Mouse (Mus musculus) megakaryocyte, embryonic 14.5 days (primary cell): ENCODE measurements around the gene Atp6v0d1. TPM values are rescaled to one million over a fixed set of nuclear protein-coding genes. Genes with fewer than 3 reads are reported as not detected.

Experiments used
- H3K27me3 ChIP-seq: replicated peaks from 2 replicates; pipeline ENCODE3; 2012; ENCODE audit warnings: inconsistent platforms
- H3K36me3 ChIP-seq: replicated peaks from 2 replicates; pipeline ENCODE3; 2012; ENCODE audit warnings: low read length, inconsistent platforms, mixed read lengths
- H3K4me1 ChIP-seq: 2 replicates; pipeline ENCODE4 v1.6.1; 2012; ENCODE audit warnings: inconsistent platforms
- H3K4me3 ChIP-seq: replicated peaks from 2 replicates; pipeline ENCODE3; 2012; ENCODE audit warnings: moderate library complexity, mild to moderate bottlenecking, inconsistent platforms
- H3K9me3 ChIP-seq: 2 replicates; pipeline ENCODE4 v1.6.1; 2012; ENCODE audit warnings: inconsistent platforms
- FLI1 ChIP-seq: IDR thresholded peaks from 2 replicates; pipeline ENCODE4 v1.6.1; 2012; ENCODE audit warnings: low read length, inconsistent platforms, mixed read lengths
- GATA1 ChIP-seq: IDR thresholded peaks from 3 replicates; pipeline ENCODE4 v1.6.1; 2012; ENCODE audit warnings: mixed read lengths, low read length, inconsistent platforms, borderline replicate concordance
- polyA plus RNA-seq: library from polyadenylated mRNA; stranded (reverse); fragments of >175 nt; gene quantifications from 2 replicates; pipeline ENCODE4 v1.2.3, GENCODE M21; 2012; ENCODE audit warnings: low replicate concordance; ENCODE audit not compliant: insufficient read depth

Atp6v0d1 gene
- polyA plus RNA-seq, 1 experiment, result 57.3 TPM

DNA sequence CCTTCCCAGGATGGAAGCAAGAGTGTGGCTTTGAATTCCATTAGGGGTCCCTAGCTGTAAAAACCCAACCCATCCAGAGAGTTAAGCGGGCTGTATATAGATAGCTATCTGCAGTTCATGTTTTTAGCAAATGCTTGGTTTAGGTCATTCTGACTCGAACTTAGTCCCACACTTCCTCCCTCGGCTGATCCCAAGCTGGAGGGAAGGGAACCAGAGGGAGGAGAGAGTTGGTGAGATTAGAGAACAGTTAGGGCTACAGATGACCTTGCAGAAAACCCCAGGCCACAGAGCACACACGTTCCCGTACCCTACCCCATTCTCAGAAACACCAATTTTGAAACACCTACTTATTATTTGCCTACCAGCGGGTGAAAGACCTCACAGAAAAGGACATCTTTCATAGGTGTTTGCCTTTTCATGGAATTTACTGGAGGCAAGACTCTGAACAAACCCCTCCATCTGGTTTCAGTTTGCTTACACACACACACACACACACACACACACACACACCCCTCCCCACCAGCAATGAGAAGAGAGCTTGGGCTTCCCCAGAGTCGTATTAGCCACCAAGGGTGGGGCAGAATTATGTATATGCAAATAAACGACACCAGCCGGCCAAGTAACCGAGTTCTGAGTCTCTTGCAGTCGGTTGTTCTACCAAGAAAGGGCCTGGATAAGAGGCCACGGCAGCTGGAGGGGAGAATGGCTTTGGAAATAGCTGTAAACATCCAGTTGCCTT, 55.7 kb downstream of the Atp6v0d1 start:
- peaks cover 38% of the 10 kb centered on the region for H3K4me1 ChIP-seq
- H3K9me3 ChIP-seq, result no peaks in the 10 kb centered on the region
- peak overlapping the region; percentile 19 for H3K4me3 ChIP-seq
- H3K27me3 ChIP-seq, result peaks cover 23% of the 10 kb centered on the region
- no peaks in the 10 kb centered on the region for H3K36me3 ChIP-seq
- TF ChIP-seq GATA1, result no peak
- no peak for TF ChIP-seq FLI1

- no peaks in the 10 kb centered on the region for H3K9me3 ChIP-seq
- H3K4me1 ChIP-seq, result peaks cover 50% of the 10 kb centered on the region
- no peaks in the 10 kb centered on the region for H3K36me3 ChIP-seq
- peaks cover 11% of the 10 kb centered on the region for H3K27me3 ChIP-seq
- TF ChIP-seq FLI1 (no peak), GATA1 (no peak)
- no peak overlapping the region for H3K4me3 ChIP-seq
Measured at GRCm38 (mm10) chr8:105508758-105509157, 57.1 kb downstream of the Atp6v0d1 start.

GRCm38 (mm10) chr8:105506977-105507376, 58.9 kb downstream of the Atp6v0d1 start:
- Histone ChIP-seq H3K9me3 (no peaks in the 10 kb centered on the region), H3K4me3 (no peak overlapping the region), H3K36me3 (no peaks in the 10 kb centered on the region), H3K4me1 (peaks cover 52% of the 10 kb centered on the region), H3K27me3 (peaks cover 9% of the 10 kb centered on the region)
- TF ChIP-seq FLI1 (no peak), GATA1 (no peak)

- Histone ChIP-seq H3K36me3 (no peaks in the 10 kb centered on the region), H3K9me3 (no peaks in the 10 kb centered on the region), H3K4me1 (peaks cover 44% of the 10 kb centered on the region), H3K27me3 (peaks cover 12% of the 10 kb centered on the region), H3K4me3 (no peak overlapping the region)
- TF ChIP-seq FLI1, result no peak
- no peak for TF ChIP-seq GATA1
Measured at GRCm38 (mm10) chr8:105504617-105505016, 61.2 kb downstream of the Atp6v0d1 start.

- Histone ChIP-seq H3K4me1 (peaks cover 46% of the 10 kb centered on the region), H3K9me3 (no peaks in the 10 kb centered on the region), H3K4me3 (peak overlapping the region; percentile 88), H3K27me3 (peaks cover 4% of the 10 kb centered on the region), H3K36me3 (no peaks in the 10 kb centered on the region)
- TF ChIP-seq GATA1, result no peak
Measured at GRCm38 (mm10) chr8:105499787-105500186, 66.1 kb downstream of the Atp6v0d1 start.

DNA sequence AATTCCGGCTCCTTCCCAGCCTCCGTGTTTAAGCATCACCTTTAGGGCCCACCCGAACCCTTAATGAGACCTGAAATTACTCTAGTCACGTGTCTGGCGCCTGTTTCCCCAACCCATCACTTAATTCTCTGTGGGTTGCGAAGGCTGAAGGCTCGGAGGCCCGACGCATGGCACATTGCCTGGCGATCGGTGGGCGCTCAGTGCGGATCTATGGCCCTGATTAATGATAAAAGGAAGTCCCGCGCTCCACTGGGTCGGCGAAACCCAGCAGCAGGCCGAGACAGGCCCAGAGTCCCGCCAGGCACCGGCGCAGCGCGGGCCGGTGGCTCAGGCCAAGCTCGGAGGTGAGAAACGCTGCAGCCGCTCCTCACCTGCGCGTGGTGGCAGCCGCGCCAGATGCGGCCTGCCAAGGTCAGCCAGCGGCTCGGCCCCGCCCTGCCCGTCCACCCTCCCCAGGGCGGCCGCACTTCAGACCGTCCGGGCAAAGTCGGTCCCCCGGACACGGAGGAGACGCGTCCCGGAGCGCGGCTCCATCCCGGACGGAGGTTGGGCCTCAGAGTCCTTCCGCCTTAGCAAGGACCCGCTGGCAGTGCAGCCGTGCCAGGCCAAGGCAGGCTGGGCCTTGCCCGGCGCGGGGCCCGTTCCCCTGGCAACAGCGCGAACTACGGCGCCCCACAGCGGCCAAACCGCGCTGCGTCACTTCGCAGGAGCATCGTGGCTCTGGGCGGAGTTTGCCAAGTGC, 69.2 kb downstream of the Atp6v0d1 start, which contains the start of gene Zdhhc1:
Gene Zdhhc1, minus strand, starts transcription at position 464 of the 742 bp plus-strand sequence.
- Histone ChIP-seq H3K4me3 (peak within 1 kb of the TSS; percentile 94), H3K4me1 (peaks cover 35% of the 10 kb centered on the region), H3K36me3 (no peaks in the 10 kb centered on the region), H3K27me3 (peaks cover 3% of the 10 kb centered on the region), H3K9me3 (no peaks in the 10 kb centered on the region)
- no peak for TF ChIP-seq GATA1
- TF ChIP-seq FLI1, result no peak

GRCm38 (mm10) chr8:105495350-105496302, 70.2 kb downstream of the Atp6v0d1 start:
- Histone ChIP-seq H3K4me1 (peaks cover 35% of the 10 kb centered on the region), H3K36me3 (no peaks in the 10 kb centered on the region), H3K27me3 (peaks cover 5% of the 10 kb centered on the region), H3K4me3 (peak overlapping the region; percentile 94), H3K9me3 (no peaks in the 10 kb centered on the region)
- no peak for TF ChIP-seq FLI1
- TF ChIP-seq GATA1, result no peak

GRCm38 (mm10) chr8:105494566-105494965, 71.3 kb downstream of the Atp6v0d1 start:
- Histone ChIP-seq H3K36me3 (no peaks in the 10 kb centered on the region), H3K9me3 (no peaks in the 10 kb centered on the region), H3K4me1 (peaks cover 30% of the 10 kb centered on the region), H3K4me3 (no peak overlapping the region), H3K27me3 (peaks cover 4% of the 10 kb centered on the region)
- TF ChIP-seq GATA1 (no peak), FLI1 (no peak)

- Histone ChIP-seq H3K4me1 (peaks cover 27% of the 10 kb centered on the region), H3K27me3 (peaks cover 8% of the 10 kb centered on the region), H3K9me3 (no peaks in the 10 kb centered on the region), H3K4me3 (no peak overlapping the region), H3K36me3 (no peaks in the 10 kb centered on the region)
- TF ChIP-seq FLI1 (no peak), GATA1 (no peak)
Measured at GRCm38 (mm10) chr8:105493495-105493894, 72.4 kb downstream of the Atp6v0d1 start.
